Mouse (Mus musculus): ENCODE measurements around the gene Stk40. TPM values are rescaled to one million over a fixed set of nuclear protein-coding genes. Genes with fewer than 3 reads are reported as not detected.

The Stk40 gene
- 33.5 and 33.9 TPM in 2 replicates for polyA plus RNA-seq (2012; rRNA removed)

DNA sequence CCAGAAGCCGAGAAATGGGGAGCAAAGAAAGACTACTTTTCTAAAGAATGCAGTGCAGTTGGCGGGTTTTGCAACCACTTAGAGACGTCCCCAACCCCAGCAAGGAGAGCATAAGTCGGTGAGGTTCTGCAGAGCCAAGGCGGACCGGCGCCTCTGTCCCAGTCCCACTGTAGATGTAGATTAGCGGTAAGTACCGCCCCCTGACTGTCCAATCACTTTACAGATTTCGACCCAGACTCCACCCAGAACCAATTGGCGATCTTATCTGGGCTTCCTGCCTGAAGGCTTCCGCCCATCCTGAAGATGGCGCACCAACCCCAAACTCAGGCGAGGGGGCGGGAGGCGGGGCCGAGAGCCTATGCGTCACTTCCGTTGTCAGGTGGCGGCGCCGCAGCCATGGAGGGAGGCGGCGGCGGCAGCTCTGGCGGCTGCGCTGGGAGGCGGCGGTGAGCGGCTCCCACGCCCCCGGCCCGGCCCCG is at the start of gene Stk40:
Gene Stk40 (plus strand): TSS at position 368 of the 479 bp plus-strand sequence.
- no peaks in the 10 kb centered on the region for H3K36me3 ChIP-seq (ENCODE audit: control insufficient read depth, insufficient read depth, low read length)
- H3K4me1 ChIP-seq (ENCODE audit: control insufficient read depth, insufficient read depth, low read length) = peaks cover 18% of the 10 kb centered on the region
- TF ChIP-seq POLR2A (IDR thresholded peaks at IDR 0.05; ENCODE audit: control insufficient read depth, low read depth, low read length) = peak; percentile 91
- TF ChIP-seq CTCF (IDR thresholded peaks at IDR 0.05; ENCODE audit: control insufficient read depth, insufficient read depth, insufficient replicate concordance, low read depth, low read length) = peak; percentile 30; the same call in 1 of the 2 replicates

DNA sequence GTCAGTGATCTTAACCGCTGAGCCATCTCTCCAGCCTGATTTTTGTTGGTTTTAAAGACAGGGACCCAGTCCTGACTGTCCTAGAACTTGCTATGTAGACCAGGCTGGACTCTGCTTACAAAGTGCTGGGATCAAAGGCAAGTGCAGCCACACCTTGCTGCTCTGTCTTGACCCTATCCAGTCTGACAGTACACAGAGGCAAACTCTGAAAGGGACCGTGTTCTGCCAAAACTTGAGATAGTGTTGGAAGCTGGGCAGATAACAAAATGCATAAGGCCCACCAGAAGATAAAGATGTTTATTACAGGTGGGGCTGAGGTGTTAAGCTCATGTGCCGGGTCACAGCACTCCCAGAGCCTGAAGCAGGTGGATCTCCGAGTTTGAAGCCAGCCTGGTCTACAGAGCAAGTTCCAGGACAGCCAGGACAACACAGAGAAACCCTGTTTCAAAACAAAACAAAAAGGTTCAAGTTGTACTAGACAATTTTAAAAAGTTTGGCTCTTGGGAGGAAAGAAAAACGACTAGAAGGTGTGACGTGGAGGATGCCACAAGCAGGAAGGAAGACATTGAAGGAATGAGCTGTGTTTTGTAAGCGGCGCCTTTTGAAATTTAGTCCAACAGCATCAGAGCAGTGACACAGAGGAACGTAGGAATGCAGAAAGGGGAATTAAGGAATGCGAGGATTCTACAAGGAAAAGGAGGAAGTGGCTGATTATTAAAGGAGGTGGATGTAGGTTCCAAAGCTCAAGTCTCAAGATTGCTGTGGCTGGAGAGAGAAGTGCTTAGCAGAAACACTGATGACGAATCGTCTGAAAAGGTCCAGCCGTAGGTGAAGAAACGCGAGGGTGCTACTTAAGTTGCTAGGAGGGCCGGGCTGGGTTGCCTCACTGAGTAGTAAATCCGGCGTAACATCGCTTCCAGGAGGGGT is 46.3 kb upstream of the Stk40 start:
- Histone ChIP-seq H3K27me3 (ENCODE audit: control insufficient read depth, insufficient read depth, low read length) (no peaks in the 10 kb centered on the region), H3K4me1 (ENCODE audit: control insufficient read depth, insufficient read depth, low read length) (peaks cover 3% of the 10 kb centered on the region; the same call in 1 of the 2 replicates), H3K36me3 (ENCODE audit: control insufficient read depth, insufficient read depth, low read length) (peaks cover 2% of the 10 kb centered on the region; the same call in 1 of the 2 replicates), H3K4me3 (ENCODE audit: control insufficient read depth, low read depth, low read length) (peak overlapping the region; percentile 99), H3K27ac (ENCODE audit: control insufficient read depth, insufficient read depth, low read depth, low read length) (peak overlapping the region; percentile 79)
- TF ChIP-seq CTCF (IDR thresholded peaks at IDR 0.05; ENCODE audit: control insufficient read depth, insufficient read depth, insufficient replicate concordance, low read depth, low read length) (no peak), POLR2A (IDR thresholded peaks at IDR 0.05; ENCODE audit: control insufficient read depth, low read depth, low read length) (no peak)

More for the DNA sequence above, at the start of gene Stk40:
- peak within 1 kb of the TSS; percentile 94 for H3K4me3 ChIP-seq (ENCODE audit: control insufficient read depth, low read depth, low read length)
- H3K27me3 ChIP-seq (ENCODE audit: control insufficient read depth, insufficient read depth, low read length) = no peaks in the 10 kb centered on the region
- H3K27ac ChIP-seq (ENCODE audit: control insufficient read depth, insufficient read depth, low read depth, low read length) = peak within 1 kb of the TSS; percentile 83

DNA sequence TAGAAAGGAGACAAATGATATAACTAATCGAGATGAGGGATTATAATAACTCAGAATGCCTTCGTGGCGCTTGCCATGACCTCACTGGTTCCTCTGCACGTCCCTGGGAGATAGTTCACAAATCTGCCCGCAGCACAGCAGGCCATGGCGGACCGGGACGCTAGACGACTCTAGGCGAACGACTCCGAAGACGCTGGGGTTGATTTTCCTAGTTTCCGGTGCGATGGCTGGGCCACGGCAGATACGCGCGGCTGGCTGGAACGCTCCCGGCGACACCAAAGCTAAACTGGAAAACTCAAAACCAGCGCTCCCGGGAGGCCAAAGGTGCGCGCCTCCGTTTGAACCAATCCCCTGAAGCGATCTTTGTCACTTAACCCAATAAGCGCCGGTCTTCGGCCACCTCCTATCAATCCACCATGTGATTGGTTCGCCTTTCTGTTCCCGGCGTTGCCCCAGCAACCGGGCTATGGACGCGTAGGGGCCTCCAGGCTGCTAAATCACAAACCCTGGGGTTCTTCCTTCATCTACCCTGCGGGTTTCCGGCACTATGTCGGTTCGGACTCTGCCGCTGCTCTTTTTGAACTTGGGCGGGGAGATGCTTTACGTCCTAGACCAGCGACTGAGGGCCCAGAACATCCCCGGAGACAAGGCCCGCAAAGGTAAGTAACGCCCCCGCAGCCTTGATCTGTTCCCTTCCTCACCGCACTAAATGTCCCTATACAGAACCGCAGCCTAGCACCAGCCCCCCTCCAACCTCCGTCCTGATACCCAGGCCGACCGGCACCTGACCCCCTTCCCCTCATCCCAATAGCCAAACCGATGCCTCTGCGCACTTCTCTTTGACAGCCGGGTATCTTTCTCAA is 45.4 kb upstream of the Stk40 start, which contains the start of gene Oscp1:
Gene Oscp1 (plus strand): TSS at position 432 of the 863 bp plus-strand sequence.
- H3K4me3 ChIP-seq (ENCODE audit: control insufficient read depth, low read depth, low read length) = peak within 1 kb of the TSS; percentile 99
- H3K27ac ChIP-seq (ENCODE audit: control insufficient read depth, insufficient read depth, low read depth, low read length) = peak within 1 kb of the TSS; percentile 87
- H3K27me3 ChIP-seq (ENCODE audit: control insufficient read depth, insufficient read depth, low read length) = no peaks in the 10 kb centered on the region
- peak; percentile 47; the same call in 1 of the 2 replicates for TF ChIP-seq POLR2A (IDR thresholded peaks at IDR 0.05; ENCODE audit: control insufficient read depth, low read depth, low read length)
- no peak for TF ChIP-seq CTCF (IDR thresholded peaks at IDR 0.05; ENCODE audit: control insufficient read depth, insufficient read depth, insufficient replicate concordance, low read depth, low read length)
- H3K36me3 ChIP-seq (ENCODE audit: control insufficient read depth, insufficient read depth, low read length) = peaks cover 2% of the 10 kb centered on the region; the same call in 1 of the 2 replicates
- peaks cover 3% of the 10 kb centered on the region; the same call in 1 of the 2 replicates for H3K4me1 ChIP-seq (ENCODE audit: control insufficient read depth, insufficient read depth, low read length)

DNA sequence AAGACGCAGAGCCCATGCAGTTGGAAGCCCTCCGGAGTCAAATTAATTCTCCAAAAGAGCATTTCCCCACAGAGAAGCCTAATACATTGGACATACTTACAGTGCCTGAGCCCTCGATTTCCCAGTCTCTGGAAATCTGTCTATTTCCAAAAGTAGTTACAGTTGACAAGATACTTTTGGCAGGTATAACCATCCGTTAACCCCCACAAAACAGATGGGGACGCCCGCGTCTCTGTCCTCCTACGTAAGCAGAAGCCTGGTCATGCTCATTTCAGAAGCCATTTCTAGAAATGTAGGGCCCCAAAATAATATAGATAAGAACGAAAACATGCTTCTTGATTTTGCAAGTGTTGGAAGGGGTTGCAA is 44.8 kb upstream of the Stk40 start:
- H3K27me3 ChIP-seq (ENCODE audit: control insufficient read depth, insufficient read depth, low read length) = no peaks in the 10 kb centered on the region
- TF ChIP-seq POLR2A (IDR thresholded peaks at IDR 0.05; ENCODE audit: control insufficient read depth, low read depth, low read length) (no peak), CTCF (IDR thresholded peaks at IDR 0.05; ENCODE audit: control insufficient read depth, insufficient read depth, insufficient replicate concordance, low read depth, low read length) (no peak)
- peak overlapping the region; percentile 87 for H3K27ac ChIP-seq (ENCODE audit: control insufficient read depth, insufficient read depth, low read depth, low read length)
- H3K36me3 ChIP-seq (ENCODE audit: control insufficient read depth, insufficient read depth, low read length) = peaks cover 2% of the 10 kb centered on the region; the same call in 1 of the 2 replicates
- H3K4me1 ChIP-seq (ENCODE audit: control insufficient read depth, insufficient read depth, low read length) = peaks cover 3% of the 10 kb centered on the region; the same call in 1 of the 2 replicates
- H3K4me3 ChIP-seq (ENCODE audit: control insufficient read depth, low read depth, low read length) = peak overlapping the region; percentile 99

DNA sequence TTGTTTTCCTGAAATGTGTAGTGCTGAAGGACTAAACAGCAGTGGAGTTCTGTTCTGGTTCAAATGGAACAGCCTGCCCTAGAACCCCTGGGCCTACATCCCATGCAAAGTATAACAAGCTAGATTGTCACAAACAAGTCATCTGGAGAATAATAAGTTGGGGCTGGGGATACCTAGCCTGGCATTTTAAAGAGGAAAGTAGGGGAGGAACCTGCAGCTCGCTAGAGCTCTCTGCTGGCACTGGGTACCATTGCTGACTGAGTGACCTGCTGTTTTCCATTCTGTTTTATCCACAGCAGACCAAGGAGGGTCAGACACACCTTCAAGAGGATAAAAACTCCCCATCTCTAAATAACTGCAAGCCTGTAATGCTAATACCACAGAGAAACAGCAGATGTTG is 40.9 kb upstream of the Stk40 start:
- no peak overlapping the region for H3K4me3 ChIP-seq (ENCODE audit: control insufficient read depth, low read depth, low read length)
- H3K27ac ChIP-seq (ENCODE audit: control insufficient read depth, insufficient read depth, low read depth, low read length) = no peak overlapping the region
- TF ChIP-seq POLR2A (IDR thresholded peaks at IDR 0.05; ENCODE audit: control insufficient read depth, low read depth, low read length) (no peak), CTCF (IDR thresholded peaks at IDR 0.05; ENCODE audit: control insufficient read depth, insufficient read depth, insufficient replicate concordance, low read depth, low read length) (no peak)
- no peaks in the 10 kb centered on the region for H3K27me3 ChIP-seq (ENCODE audit: control insufficient read depth, insufficient read depth, low read length)
- peaks cover 3% of the 10 kb centered on the region for H3K4me1 ChIP-seq (ENCODE audit: control insufficient read depth, insufficient read depth, low read length)
- no peaks in the 10 kb centered on the region for H3K36me3 ChIP-seq (ENCODE audit: control insufficient read depth, insufficient read depth, low read length)

DNA sequence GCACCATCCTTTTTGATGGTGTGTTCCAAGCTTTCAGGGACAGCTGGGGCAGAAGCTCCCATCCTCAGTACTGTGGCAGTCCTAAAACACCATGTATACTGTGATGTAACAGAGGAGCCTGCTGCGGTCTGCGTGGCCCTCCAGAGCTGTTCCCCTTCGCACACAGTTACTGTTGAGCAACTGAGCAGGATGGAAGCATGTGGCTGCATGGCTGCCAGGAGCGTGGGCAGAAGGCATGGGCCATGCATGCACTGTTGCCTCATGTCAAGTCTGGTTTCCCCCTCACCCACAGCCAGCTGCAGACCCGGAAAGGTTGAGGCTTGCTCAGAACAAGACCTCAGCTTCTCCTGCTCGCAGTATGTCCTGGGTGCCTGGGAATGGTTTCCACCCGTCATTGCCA is 38.5 kb upstream of the Stk40 start:
- Histone ChIP-seq H3K36me3 (ENCODE audit: control insufficient read depth, insufficient read depth, low read length) (no peaks in the 10 kb centered on the region), H3K27ac (ENCODE audit: control insufficient read depth, insufficient read depth, low read depth, low read length) (no peak overlapping the region), H3K27me3 (ENCODE audit: control insufficient read depth, insufficient read depth, low read length) (no peaks in the 10 kb centered on the region), H3K4me3 (ENCODE audit: control insufficient read depth, low read depth, low read length) (no peak overlapping the region), H3K4me1 (ENCODE audit: control insufficient read depth, insufficient read depth, low read length) (no peaks in the 10 kb centered on the region; the same call in 1 of the 2 replicates)
- no peak for TF ChIP-seq POLR2A (IDR thresholded peaks at IDR 0.05; ENCODE audit: control insufficient read depth, low read depth, low read length)
- no peak for TF ChIP-seq CTCF (IDR thresholded peaks at IDR 0.05; ENCODE audit: control insufficient read depth, insufficient read depth, insufficient replicate concordance, low read depth, low read length)
